Mouse (Mus musculus): ENCODE data around the gene Cpox.

DNA sequence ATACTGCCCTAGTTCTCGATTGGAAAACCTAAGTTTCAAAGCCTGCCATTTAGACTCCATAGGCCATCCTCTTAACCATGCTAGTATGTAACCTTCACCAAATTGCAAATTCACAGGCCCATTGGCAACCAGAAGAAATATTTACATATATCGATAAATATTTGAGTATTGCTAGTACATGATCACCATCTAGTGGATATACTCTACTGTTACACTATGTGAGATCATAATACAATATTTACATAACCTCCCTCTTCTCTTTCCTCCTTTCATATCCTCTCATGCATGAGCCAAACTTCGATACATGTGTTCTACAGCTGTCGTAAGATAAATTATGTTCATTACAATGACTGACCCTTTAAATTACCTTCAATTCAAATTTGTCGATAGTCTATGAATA is 7.1 kb upstream of the Cpox start:
- TF ChIP-seq GATA1 (IDR thresholded peaks at IDR 0.05; ENCODE audit: low read length), result no peak
- TF ChIP-seq TAL1 (IDR thresholded peaks at IDR 0.05; ENCODE audit: low read length), result no peak
